Mouse (Mus musculus) heart, postnatal 0 days (tissue): ENCODE data around the gene Cdk13. TPM values are rescaled to one million over a fixed set of nuclear protein-coding genes. Genes with fewer than 3 reads are reported as not detected.

Experiments used
- ATAC-seq: fragments of 200-750 bp; cut with Nextera tagmentation; 2 replicates; pipeline ENCODE4 v1.8.0; 2017; ENCODE audit warnings: low read depth, moderate number of reproducible peaks, moderate library complexity; ENCODE audit not compliant: insufficient read depth
- DNase-seq: peaks from one replicate; pipeline ENCODE4 v3.0.0-alpha.2; 2016; ENCODE audit warnings: low spot score
- H3K27ac ChIP-seq: fragments of 300-500 bp; sonication (generic); 2 replicates; pipeline ENCODE4 v1.5.1; 2014; ENCODE audit warnings: low read depth, mild to moderate bottlenecking
- H3K27me3 ChIP-seq: fragments of 300-500 bp; sonication (generic); 2 replicates; pipeline ENCODE4 v1.6.1; 2014; ENCODE audit warnings: low read length, mixed read lengths; ENCODE audit not compliant: control insufficient read depth, insufficient read depth
- H3K36me3 ChIP-seq: fragments of 300-500 bp; sonication (generic); replicated peaks from 2 replicates; pipeline ENCODE4 v1.6.1; 2014; ENCODE audit warnings: low read length, mixed read lengths; ENCODE audit not compliant: control insufficient read depth, insufficient read depth
- H3K4me1 ChIP-seq: fragments of 300-500 bp; sonication (generic); 2 replicates; pipeline ENCODE4 v1.6.1; 2014; ENCODE audit warnings: antibody characterized with exemption; ENCODE audit not compliant: control insufficient read depth, insufficient read depth
- H3K4me2 ChIP-seq: fragments of 300-500 bp; sonication (generic); 2 replicates; pipeline ENCODE4 v1.6.1; 2014; ENCODE audit warnings: low read depth, mild to moderate bottlenecking, low read length, moderate library complexity
- H3K4me3 ChIP-seq: fragments of 300-500 bp; sonication (generic); 2 replicates; pipeline ENCODE4 v1.5.1; 2014; ENCODE audit warnings: low read depth, low read length
- H3K9ac ChIP-seq: fragments of 300-500 bp; sonication (generic); replicated peaks from 2 replicates; pipeline ENCODE4 v1.6.1; 2014; ENCODE audit warnings: low read depth, low read length, mixed read lengths
- H3K9me3 ChIP-seq: fragments of 300-500 bp; sonication (generic); replicated peaks from 2 replicates; pipeline ENCODE4 v1.6.1; 2016; ENCODE audit warnings: low read length; ENCODE audit not compliant: control insufficient read depth
- CTCF ChIP-seq: IDR thresholded peaks from 2 replicates; pipeline ENCODE4 v1.5.1; 2016; ENCODE audit warnings: antibody characterized with exemption, control low read depth, low read depth
- EP300 ChIP-seq: IDR thresholded peaks from 2 replicates; pipeline ENCODE4 v1.6.1; 2016; ENCODE audit warnings: antibody characterized with exemption, low read depth
- WGBS: fragments of 180-500 bp; shearing (Covaris S2); extraction: QIAGEN DNeasy Blood & Tissue Kit; methylation state at CpG from one replicate; pipeline ENCODE4 v1.1.7; 2014; 5-methylcytosine and 5-hydroxymethylcytosine counted together
- polyA plus RNA-seq: library from polyadenylated mRNA; unstranded; fragments of >200 nt; fragmentation: Nextera tagmentation; extraction: Ambion mirVana; gene quantifications from 2 replicates; pipeline ENCODE4 v1.2.1, GENCODE M21; 2015
- total RNA-seq: library from RNA; depleted of rRNA; stranded (reverse); fragments of >200 nt; gene quantifications from 2 replicates; pipeline ENCODE4 v1.2.3, GENCODE M21; 2014; ENCODE audit warnings: low replicate concordance

Cdk13 gene
- total and polyA plus RNA-seq, 2 experiments from 2014 or later, result 7.9 to 55.0 TPM

DNA sequence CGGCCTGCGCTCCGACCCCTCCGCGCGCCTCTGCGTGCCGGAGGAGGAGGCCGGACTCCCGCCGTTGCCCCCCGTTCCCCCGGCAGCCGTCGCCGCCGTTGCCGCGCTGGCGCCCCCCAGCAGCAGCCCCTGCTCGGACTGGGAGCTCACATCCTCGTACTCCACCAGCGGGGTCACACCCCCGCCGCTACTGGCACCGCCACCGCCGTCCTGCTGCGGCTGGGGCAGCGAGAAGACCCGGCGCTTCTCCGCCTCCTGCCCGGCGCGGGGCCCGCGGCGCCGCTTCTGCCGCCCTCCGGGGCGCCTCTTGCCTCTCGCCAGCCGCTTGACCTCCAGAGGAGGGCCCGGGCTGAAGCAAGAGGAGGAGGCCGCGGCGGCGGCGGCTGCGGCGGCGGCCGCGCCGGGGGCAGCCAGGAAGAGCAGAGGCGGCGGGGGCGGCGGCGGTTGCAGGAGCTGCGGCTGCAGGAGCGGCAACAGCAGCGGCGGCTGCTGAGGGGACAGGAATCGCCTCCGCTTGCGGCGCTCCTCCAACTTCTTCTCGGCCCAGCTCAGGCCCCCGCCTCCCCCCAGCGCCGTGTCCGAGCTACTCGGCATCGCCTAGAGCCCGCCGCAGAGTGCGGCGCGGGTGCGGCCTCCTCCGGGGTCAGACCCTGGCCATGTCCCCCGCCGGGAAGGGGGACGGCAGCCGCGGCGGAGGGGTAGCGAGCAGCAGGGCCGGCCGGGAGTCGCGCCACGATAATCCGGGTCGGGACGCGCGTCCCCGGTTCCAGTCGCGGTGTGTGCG lies 647 bp downstream of the Cdk13 start:
- H3K4me2 ChIP-seq, result peak overlapping the region; percentile 97
- DNase-seq (peak; percentile 23), ATAC-seq (peak; percentile 3)
- peak overlapping the region; percentile 86 for H3K4me3 ChIP-seq
- WGBS, result 1% methylated on average over 69 of the region's 105 CpGs
- peak overlapping the region; percentile 99 for H3K27ac ChIP-seq
- 0 out of 2 replicates have a peak, but pooled peaks cover 3% of the 10 kb centered on the region for H3K4me1 ChIP-seq
- H3K9ac ChIP-seq, result peak overlapping the region; percentile 94
- no peak for TF ChIP-seq CTCF
- no peak for TF ChIP-seq EP300
- H3K27me3 ChIP-seq, result no peaks in the 10 kb centered on the region
- no peaks in the 10 kb centered on the region for H3K9me3 ChIP-seq
- H3K36me3 ChIP-seq, result 0 out of 2 replicates have a peak, but pooled peaks cover 5% of the 10 kb centered on the region

DNA sequence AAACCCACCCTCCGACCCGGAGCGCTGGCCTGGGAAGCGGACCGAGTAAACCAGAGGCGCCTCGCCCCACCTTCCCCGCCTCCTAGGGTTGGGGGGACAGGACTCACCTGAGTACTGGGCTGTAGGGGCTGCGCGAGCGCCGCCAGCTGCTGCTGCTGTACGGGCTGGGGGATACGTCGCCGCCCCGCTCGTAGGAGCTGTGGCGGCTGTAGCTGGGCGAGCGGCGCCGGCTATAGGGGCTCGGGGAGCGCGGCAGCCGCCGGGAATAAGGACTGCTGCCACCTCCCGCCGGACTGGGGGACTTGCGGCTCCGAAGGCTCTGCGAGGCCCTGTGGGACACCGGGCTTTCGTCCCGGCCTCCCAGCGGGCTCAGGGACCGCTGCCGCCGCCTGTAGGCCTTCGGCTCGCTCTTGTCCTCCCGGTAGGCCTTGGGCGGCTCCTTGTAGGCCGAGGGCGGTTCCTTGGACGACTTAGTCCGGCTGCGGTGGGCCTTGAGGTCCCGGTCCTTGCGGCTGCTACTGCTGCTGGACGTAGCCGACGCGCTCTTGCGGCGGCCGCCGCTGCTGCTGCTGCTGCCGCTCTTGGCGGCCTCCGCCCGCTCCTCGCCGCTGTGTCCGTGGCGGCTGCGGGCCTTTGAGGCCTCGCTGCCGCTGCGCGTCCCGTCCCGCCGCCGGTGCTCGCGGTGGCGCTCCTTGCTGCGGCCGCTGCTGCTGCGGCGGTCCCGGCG lies 1.4 kb downstream of the Cdk13 start:
- under 1% methylated on average over 81 of the region's 85 CpGs for WGBS
- Histone ChIP-seq H3K9ac (peak overlapping the region; percentile 94), H3K4me1 (0 out of 2 replicates have a peak, but pooled peaks cover 3% of the 10 kb centered on the region), H3K4me2 (peak overlapping the region; percentile 97), H3K27me3 (no peaks in the 10 kb centered on the region), H3K9me3 (no peaks in the 10 kb centered on the region), H3K27ac (peak overlapping the region; percentile 99), H3K36me3 (0 out of 2 replicates have a peak, but pooled peaks cover 5% of the 10 kb centered on the region), H3K4me3 (peak overlapping the region; percentile 86)
- ATAC-seq, result peak; percentile 42
- peak; percentile 86 for DNase-seq
- TF ChIP-seq EP300 (0 out of 2 replicates have a peak, but pooled peaks have one; percentile 13), CTCF (peak; percentile 53)

DNA sequence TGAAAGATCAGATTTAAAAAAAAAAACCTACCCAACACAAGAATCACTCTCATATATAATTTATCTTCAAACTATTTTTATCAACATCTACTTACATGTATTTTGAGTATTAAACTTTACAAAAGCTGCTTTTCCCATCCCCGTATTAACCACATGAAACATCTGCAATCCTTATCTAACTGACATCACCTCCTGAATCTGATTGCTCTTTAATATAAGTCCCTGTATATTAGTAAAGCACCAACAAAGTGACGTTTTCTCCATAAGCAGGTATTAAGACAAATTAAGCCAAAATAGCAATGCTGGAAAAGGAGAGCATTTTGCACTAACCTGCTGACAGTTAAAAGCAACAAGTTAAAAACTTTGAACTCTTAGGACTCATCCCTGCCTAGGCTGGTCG lies 2.0 kb downstream of the Cdk13 start:
- ATAC-seq (no peak), DNase-seq (no peak)
- Histone ChIP-seq H3K27ac (peak overlapping the region; percentile 99), H3K9me3 (no peaks in the 10 kb centered on the region), H3K9ac (peak overlapping the region; percentile 94), H3K4me3 (peak overlapping the region; percentile 86), H3K4me1 (0 out of 2 replicates have a peak, but pooled peaks cover 3% of the 10 kb centered on the region), H3K4me2 (peak overlapping the region; percentile 97), H3K36me3 (0 out of 2 replicates have a peak, but pooled peaks cover 5% of the 10 kb centered on the region), H3K27me3 (no peaks in the 10 kb centered on the region)
- WGBS, result 0% methylated on average over 3 of the region's 3 CpGs
- TF ChIP-seq EP300, result 0 out of 2 replicates have a peak, but pooled peaks have one; percentile 6
- TF ChIP-seq CTCF, result no peak

DNA sequence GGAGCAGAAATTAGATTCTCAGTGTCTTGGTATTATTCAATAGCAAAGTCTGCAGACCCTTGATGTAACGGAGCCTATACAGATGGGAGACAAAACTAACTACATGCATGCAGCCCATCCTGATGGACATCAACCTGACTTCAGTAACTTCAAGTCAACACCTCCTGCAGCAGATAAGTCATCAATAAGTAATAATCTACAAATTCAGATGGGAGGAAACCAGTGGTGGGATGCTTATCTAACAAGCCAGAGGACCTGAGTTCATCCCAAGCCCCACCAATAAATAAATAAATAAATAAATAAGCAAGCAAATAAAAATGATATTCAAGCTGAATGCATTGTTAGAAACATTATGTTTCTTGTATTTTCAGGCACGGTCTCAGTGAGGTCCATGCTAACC lies 5.2 kb downstream of the Cdk13 start:
- 0 out of 2 replicates have a peak, but pooled peaks cover 3% of the 10 kb centered on the region for H3K4me1 ChIP-seq

DNA sequence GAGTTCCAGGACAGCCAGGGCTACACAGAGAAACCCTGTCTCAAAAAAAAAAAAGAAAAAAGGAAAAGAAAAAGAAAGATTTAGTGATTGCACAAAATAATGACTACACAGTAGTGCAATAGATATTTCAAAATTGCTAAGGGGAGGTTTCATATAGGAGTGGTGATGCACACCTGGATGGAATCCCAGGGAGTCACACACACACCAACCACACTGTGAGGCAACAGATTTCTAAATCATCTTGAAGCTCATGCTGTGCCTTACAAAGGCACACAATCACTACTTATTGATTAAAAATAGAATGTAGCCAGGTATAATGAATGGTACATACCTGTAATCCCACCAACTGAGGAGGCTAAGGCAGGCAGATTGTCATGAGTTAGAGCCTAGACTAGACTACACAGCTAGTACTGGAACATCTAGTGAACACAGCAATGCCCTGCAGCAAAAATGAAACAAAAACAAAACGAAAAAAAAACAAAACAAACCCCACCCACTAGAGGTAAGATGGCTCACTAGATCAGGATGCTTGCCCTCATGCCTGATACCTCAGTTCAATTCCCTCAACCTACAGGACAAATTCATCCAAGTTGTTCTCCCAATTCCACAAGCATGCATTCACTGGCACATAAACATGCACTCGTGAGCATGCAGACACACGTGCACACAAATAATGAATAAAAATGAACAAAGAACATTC lies 9.0 kb downstream of the Cdk13 start:
- Histone ChIP-seq H3K27ac (no peak overlapping the region), H3K9ac (no peak overlapping the region), H3K4me2 (no peak overlapping the region), H3K27me3 (no peaks in the 10 kb centered on the region), H3K36me3 (0 out of 2 replicates have a peak, but pooled peaks cover 7% of the 10 kb centered on the region), H3K4me1 (no peaks in the 10 kb centered on the region), H3K4me3 (no peak overlapping the region), H3K9me3 (no peaks in the 10 kb centered on the region)
- 81% methylated on average over 3 of the region's 3 CpGs for WGBS
- DNase-seq, result no peak
- no peak for ATAC-seq
- no peak for TF ChIP-seq CTCF
- no peak for TF ChIP-seq EP300

More for the DNA sequence above, 5.2 kb downstream of the Cdk13 start:
- Histone ChIP-seq H3K9ac (no peak overlapping the region), H3K4me3 (no peak overlapping the region), H3K27me3 (no peaks in the 10 kb centered on the region), H3K9me3 (no peaks in the 10 kb centered on the region), H3K36me3 (0 out of 2 replicates have a peak, but pooled peaks cover 7% of the 10 kb centered on the region), H3K27ac (no peak overlapping the region), H3K4me2 (no peak overlapping the region)
- TF ChIP-seq CTCF (no peak), EP300 (no peak)
- ATAC-seq, result no peak
- 86% methylated on average over 2 of the region's 2 CpGs for WGBS
- no peak for DNase-seq
